Mouse (Mus musculus) liver, embryonic 14.5 days (tissue): ENCODE measurements around the gene Ifne. TPM values are rescaled to one million over a fixed set of nuclear protein-coding genes. Genes with fewer than 3 reads are reported as not detected.

ENCODE experiments used
- ATAC-seq: fragments of 200-750 bp; cut with Nextera tagmentation; 2 replicates; pipeline ENCODE4 v1.8.0; 2017; ENCODE audit warnings: moderate number of reproducible peaks, mild to moderate bottlenecking, moderate library complexity; ENCODE audit not compliant: insufficient read depth
- DNase-seq, 3 experiments: peaks; one replicate each; pipeline ENCODE4 v3.0.0-alpha.2; 2012 to 2013; ENCODE audit warnings: low read depth in 3 of 3, low spot score in 3 of 3
- H3K27ac ChIP-seq: fragments of 300-500 bp; sonication (generic); 2 replicates; pipeline ENCODE4 v1.5.1; 2014; ENCODE audit warnings: moderate library complexity, mild to moderate bottlenecking, control low read depth, inconsistent platforms
- H3K27me3 ChIP-seq: fragments of 300-500 bp; sonication (generic); 2 replicates; pipeline ENCODE4 v1.6.1; 2014; ENCODE audit warnings: mild to moderate bottlenecking, low read length, moderate library complexity; ENCODE audit not compliant: control insufficient read depth, insufficient read depth
- H3K36me3 ChIP-seq: fragments of 300-500 bp; sonication (generic); replicated peaks from 2 replicates; pipeline ENCODE4 v1.6.1; 2014; ENCODE audit warnings: low read depth; ENCODE audit not compliant: control insufficient read depth, insufficient read depth
- H3K4me1 ChIP-seq, 2 experiments: fragments of 200-500 bp in 1 of 2; fragments of 300-500 bp in 1 of 2; sonication (generic) in 1 of 2; replicated peaks; 2 replicates each; pipeline ENCODE4 v1.6.1; 2012 to 2014; ENCODE audit warnings: antibody characterized with exemption in 1 of 2, inconsistent platforms in 1 of 2, low read length in 1 of 2; ENCODE audit not compliant: control insufficient read depth in 2 of 2, insufficient read depth in 2 of 2
- H3K4me2 ChIP-seq: fragments of 300-500 bp; sonication (generic); 2 replicates; pipeline ENCODE4 v1.6.1; 2014; ENCODE audit warnings: low read depth, mild to moderate bottlenecking, control low read depth, moderate library complexity
- H3K4me3 ChIP-seq, 2 experiments: fragments of 200-500 bp in 1 of 2; fragments of 300-500 bp in 1 of 2; sonication (generic) in 1 of 2; 2 replicates each; pipeline ENCODE4 v1.5.1; 2012 to 2014; ENCODE audit warnings: low read depth in 2 of 2, low read length in 2 of 2, mild to moderate bottlenecking in 2 of 2, control low read depth in 1 of 2, inconsistent platforms in 1 of 2, moderate library complexity in 1 of 2; ENCODE audit not compliant: insufficient read depth in 1 of 2
- H3K9ac ChIP-seq: fragments of 300-500 bp; sonication (generic); replicated peaks from 2 replicates; pipeline ENCODE4 v1.6.1; 2014; ENCODE audit warnings: mild to moderate bottlenecking, control low read depth, moderate library complexity
- H3K9me3 ChIP-seq: fragments of 300-500 bp; sonication (generic); 2 replicates; pipeline ENCODE4 v1.6.1; 2016; ENCODE audit warnings: low read length, mixed read lengths; ENCODE audit not compliant: control insufficient read depth
- CTCF ChIP-seq: IDR thresholded peaks from 2 replicates; pipeline ENCODE4 v1.5.1; 2016; ENCODE audit warnings: antibody characterized with exemption, low read depth, control low read depth
- EP300 ChIP-seq: IDR thresholded peaks from 2 replicates; pipeline ENCODE4 v1.6.1; 2016; ENCODE audit warnings: antibody characterized with exemption, low read depth
- WGBS: fragments of 180-500 bp; shearing (Covaris S2); extraction: QIAGEN DNeasy Blood & Tissue Kit; methylation state at CpG from one replicate; pipeline ENCODE4 v1.1.7; 2014; ENCODE audit not compliant: insufficient replicate concordance; 5-methylcytosine and 5-hydroxymethylcytosine counted together
- polyA plus RNA-seq, 2 experiments: library from polyadenylated mRNA; depleted of rRNA in 1 of 2; stranded (reverse) in 1 of 2; unstranded in 1 of 2; fragments of >200 nt; fragmentation: Nextera tagmentation in 1 of 2; extraction: Ambion mirVana in 1 of 2; gene quantifications; 2 replicates each; pipeline versions ENCODE4 v1.2.1 to v1.2.3; 2012 to 2014

The Ifne gene
- polyA plus RNA-seq, 2 experiments, result not detected

- ATAC-seq (peak; percentile 71), DNase-seq (peak; percentile 22 to 31 (median 27))
- no peaks in the 10 kb centered on the region for H3K9me3 ChIP-seq
- WGBS, result 43% methylated on average over 2 of the region's 2 CpGs
- H3K36me3 ChIP-seq, result no peaks in the 10 kb centered on the region
- H3K27me3 ChIP-seq, result no peaks in the 10 kb centered on the region
- H3K27ac ChIP-seq, result no peak overlapping the region
- TF ChIP-seq EP300, result no peak
- TF ChIP-seq CTCF, result peak; percentile 39
- peaks cover 25 to 33% of the 10 kb centered on the region in 2 experiments for H3K4me1 ChIP-seq
- H3K4me2 ChIP-seq, result no peak overlapping the region
- H3K4me3 ChIP-seq, result no peak overlapping the region
- no peak overlapping the region for H3K9ac ChIP-seq
Observed at GRCm38 (mm10) chr4:88912882-88913281, 32.9 kb upstream of the Ifne start.

- H3K4me3 ChIP-seq, result no peak overlapping the region
- ATAC-seq (no peak), DNase-seq (no peak)
- no peaks in the 10 kb centered on the region for H3K36me3 ChIP-seq
- no peaks in the 10 kb centered on the region for H3K27me3 ChIP-seq
- no peaks in the 10 kb centered on the region for H3K9me3 ChIP-seq
- H3K9ac ChIP-seq, result no peak overlapping the region
- TF ChIP-seq CTCF (no peak), EP300 (no peak; the same call in 1 of the 2 replicates)
- no peak overlapping the region for H3K27ac ChIP-seq
- peak overlapping the region; percentile 9; the same call in 1 of the 2 replicates for H3K4me2 ChIP-seq
- peaks cover 23 to 31% of the 10 kb centered on the region in 2 experiments for H3K4me1 ChIP-seq
- WGBS, result 50% methylated on average over 9 of the region's 9 CpGs
Observed at GRCm38 (mm10) chr4:88912187-88912586, 32.2 kb upstream of the Ifne start.

GRCm38 (mm10) chr4:88909600-88910534 is 29.9 kb upstream of the Ifne start:
- H3K4me1 ChIP-seq, result peaks cover 23 to 28% of the 10 kb centered on the region in 2 experiments
- H3K9me3 ChIP-seq, result no peaks in the 10 kb centered on the region
- H3K36me3 ChIP-seq, result no peaks in the 10 kb centered on the region
- H3K4me2 ChIP-seq, result no peak overlapping the region
- no peaks in the 10 kb centered on the region for H3K27me3 ChIP-seq
- DNase-seq (no peak), ATAC-seq (no peak)
- H3K4me3 ChIP-seq, result no peak overlapping the region
- WGBS, result 71% methylated on average over 10 of the region's 10 CpGs
- no peak overlapping the region for H3K27ac ChIP-seq
- no peak for TF ChIP-seq EP300
- no peak for TF ChIP-seq CTCF
- no peak overlapping the region for H3K9ac ChIP-seq

GRCm38 (mm10) chr4:88893201-88893754 is 13.3 kb upstream of the Ifne start:
- ATAC-seq (no peak), DNase-seq (no peak)
- H3K4me2 ChIP-seq, result no peak overlapping the region
- no peaks in the 10 kb centered on the region for H3K27me3 ChIP-seq
- H3K27ac ChIP-seq, result no peak overlapping the region
- no peaks in the 10 kb centered on the region for H3K9me3 ChIP-seq
- no peaks in the 10 kb centered on the region for H3K4me1 ChIP-seq
- TF ChIP-seq EP300, result no peak
- TF ChIP-seq CTCF, result no peak
- H3K36me3 ChIP-seq, result no peaks in the 10 kb centered on the region
- no peak overlapping the region for H3K9ac ChIP-seq
- no peak overlapping the region for H3K4me3 ChIP-seq

- Histone ChIP-seq H3K4me2 (no peak overlapping the region), H3K9me3 (no peaks in the 10 kb centered on the region), H3K4me3 (no peak overlapping the region), H3K36me3 (no peaks in the 10 kb centered on the region), H3K27me3 (no peaks in the 10 kb centered on the region), H3K4me1 (no peaks in the 10 kb centered on the region), H3K9ac (no peak overlapping the region), H3K27ac (no peak overlapping the region)
- ATAC-seq, result no peak
- no peak for DNase-seq
- TF ChIP-seq EP300 (no peak), CTCF (no peak)
Observed at GRCm38 (mm10) chr4:88888236-88888635, 8.2 kb upstream of the Ifne start.
